Mouse (Mus musculus) G1E (cell line): ENCODE measurements at regions not wholly inside any gene's neighbourhood (a gene's known extent, or its start where the extent isn't known, plus 50 kb on each side); places are given as distances from the start of the nearest gene placed in this dataset.

Experiments
- CTCF ChIP-seq: IDR thresholded peaks from 2 replicates; pipeline ENCODE4 v1.5.1; 2012; ENCODE audit warnings: low read depth, low read length, inconsistent platforms, mixed read lengths
- GATA1 ChIP-seq: IDR thresholded peaks from 2 replicates; pipeline ENCODE4 v1.6.1; 2012; ENCODE audit warnings: borderline replicate concordance, low read length, inconsistent platforms, mixed read lengths

- TF ChIP-seq GATA1 (no peak), CTCF (no peak)
These were observed 111.2 kb upstream of the Stac start for GRCm38 (mm10) chr9:111801381-111801780.
